Mouse (Mus musculus) right cerebral cortex, postnatal 25 days (tissue): Measurements from ENCODE around the gene Immp2l.
A peak's percentile ranks its signal among the peaks of the same experiment; 100 is the strongest.

Source experiments
- DNase-seq: peaks from one replicate; pipeline ENCODE4 v3.0.0; 2022

Immp2l gene

DNA sequence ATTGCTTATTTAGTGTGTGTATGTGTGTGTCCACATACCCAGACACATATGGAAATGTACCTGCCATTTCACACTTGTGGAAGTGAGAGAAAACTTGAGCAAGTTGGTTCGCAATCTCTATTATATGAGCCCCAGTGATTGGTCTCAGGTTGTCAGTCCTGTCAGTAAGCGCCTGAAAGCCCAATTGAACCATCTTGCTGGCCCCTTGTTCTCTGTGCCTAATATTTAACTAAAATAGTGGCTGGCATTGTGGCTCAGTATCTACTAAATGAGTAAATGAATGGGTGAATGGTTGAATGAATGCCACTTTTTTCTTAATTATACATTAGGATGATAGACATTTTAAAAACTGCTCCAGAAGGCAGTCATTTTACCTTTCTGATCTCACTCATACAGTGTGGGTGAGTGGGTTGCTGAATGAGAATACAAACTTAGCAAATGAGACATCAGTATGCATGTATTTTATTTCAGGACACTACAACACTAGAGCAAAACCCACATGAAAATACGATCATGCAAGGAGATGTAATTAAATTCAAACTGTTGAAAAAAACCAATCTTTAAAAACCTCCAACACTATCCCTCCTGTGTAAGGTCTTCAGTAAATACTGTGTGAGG, 444.6 kb downstream of the Immp2l start:
- no peak for DNase-seq

DNA sequence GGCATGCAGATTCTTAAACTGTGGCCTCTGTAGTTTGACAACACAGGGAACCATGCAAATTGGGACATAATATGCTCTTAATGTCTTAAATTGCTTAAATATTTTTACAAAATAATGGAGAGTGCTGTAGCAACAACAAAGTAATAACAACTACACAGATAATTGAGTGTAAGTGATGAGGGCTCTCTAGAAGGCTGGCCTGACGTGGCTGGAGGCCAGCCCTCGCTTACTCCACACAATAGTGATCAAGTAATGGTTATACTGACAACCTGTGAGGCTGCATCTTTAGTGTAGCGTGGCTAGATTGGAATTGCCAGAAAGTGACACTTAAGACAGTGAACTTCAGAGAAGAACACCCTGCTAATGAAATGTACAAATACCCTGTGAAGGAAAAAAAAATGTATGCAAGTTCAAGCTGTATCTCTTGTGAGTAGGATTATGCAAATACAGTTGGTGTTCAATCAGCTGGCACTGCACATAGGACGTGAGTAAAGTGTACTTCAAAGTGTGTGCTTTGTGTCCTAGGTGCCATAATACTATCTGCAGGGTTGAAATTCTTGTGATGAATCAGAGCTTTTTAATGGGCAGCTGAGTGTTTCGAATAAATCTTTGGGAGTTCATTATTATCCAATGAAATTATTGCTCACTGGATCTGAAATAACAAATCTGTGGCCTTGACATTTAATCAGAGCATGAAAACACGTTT, 445.4 kb downstream of the Immp2l start:
- DNase-seq, result no peak

DNA sequence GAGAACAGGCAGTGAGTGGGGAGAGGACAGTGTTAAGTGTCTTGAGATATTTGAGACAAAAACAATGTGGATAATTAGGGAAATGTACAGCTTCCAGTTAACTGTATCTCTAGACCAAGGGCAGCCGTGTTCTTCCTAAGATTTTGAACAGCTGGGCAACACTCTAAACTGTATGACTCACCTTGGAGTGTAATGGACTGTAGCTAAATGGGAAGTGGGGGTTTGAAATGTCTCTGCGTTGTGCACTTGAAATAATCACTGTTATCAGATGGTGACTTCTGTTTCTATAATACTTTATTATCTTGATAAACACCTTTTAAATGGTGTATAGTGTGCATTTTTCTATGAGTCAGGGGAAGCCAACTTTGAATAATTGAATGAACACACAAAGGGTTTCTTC, 457.6 kb downstream of the Immp2l start:
- no peak for DNase-seq

DNA sequence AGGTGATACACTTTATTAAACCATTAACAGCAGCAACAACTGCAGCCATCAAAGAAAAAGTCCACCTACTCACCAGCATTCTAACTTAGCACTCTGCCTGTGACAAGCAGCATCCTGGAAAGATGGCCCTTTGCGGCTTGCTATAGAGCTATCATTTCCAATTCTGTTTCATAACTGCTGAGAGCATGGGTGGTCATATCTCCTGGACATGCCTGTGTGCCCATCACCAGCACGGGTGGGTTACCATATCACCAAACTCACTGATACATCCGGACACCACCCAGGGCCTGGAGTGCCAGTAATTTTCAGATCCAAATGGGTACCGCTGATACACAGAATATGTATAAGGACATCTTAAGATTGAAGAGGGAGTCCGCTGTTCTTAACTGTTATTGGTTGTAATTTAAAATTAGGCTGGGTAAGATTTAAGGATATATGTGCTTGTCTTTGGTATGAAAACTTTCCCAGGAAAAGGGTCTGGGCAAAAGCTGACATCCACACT, 459.3 kb downstream of the Immp2l start:
- DNase-seq, result peak; percentile 20

DNA sequence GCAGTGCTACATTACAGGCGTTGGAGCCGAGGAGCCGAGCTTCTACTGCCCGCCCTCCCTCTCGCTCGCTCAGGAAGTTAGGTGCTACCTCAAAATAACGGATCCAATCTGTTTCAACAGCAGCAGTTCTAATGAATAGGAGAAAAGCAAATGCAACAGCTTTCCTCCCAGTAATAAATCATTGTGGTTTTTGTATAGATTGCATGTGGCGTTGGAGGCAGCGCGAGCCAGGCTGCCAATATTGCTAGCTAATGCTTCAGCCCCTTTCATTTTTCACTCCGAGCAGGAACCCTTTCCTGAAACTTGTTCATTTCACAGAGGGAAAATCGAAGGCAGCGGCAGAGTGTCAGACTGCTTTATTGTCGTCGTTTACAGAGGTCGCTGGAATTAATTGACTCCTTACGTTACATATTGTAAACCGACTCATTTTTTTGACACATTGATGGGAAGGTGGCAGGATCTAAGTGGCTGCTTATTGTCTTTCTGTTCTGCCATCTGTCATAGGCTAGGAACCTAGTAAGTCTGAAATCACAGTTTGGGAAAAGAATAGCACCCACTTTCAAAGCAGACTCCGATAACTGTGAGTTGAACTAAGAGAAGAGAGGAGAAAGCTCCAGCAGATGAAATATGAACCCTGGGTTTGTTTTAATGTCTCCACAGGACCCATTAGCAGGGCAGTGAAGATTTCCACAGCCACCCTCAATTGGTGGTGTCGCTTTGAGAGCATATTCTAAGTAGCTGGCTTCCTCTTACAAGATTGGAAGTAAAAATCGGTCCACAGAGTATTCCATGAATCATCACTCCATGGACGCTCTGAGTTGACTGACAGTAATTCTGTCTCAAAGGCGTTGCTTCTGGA, 459.9 kb downstream of the Immp2l start:
- peak; percentile 47 for DNase-seq

DNA sequence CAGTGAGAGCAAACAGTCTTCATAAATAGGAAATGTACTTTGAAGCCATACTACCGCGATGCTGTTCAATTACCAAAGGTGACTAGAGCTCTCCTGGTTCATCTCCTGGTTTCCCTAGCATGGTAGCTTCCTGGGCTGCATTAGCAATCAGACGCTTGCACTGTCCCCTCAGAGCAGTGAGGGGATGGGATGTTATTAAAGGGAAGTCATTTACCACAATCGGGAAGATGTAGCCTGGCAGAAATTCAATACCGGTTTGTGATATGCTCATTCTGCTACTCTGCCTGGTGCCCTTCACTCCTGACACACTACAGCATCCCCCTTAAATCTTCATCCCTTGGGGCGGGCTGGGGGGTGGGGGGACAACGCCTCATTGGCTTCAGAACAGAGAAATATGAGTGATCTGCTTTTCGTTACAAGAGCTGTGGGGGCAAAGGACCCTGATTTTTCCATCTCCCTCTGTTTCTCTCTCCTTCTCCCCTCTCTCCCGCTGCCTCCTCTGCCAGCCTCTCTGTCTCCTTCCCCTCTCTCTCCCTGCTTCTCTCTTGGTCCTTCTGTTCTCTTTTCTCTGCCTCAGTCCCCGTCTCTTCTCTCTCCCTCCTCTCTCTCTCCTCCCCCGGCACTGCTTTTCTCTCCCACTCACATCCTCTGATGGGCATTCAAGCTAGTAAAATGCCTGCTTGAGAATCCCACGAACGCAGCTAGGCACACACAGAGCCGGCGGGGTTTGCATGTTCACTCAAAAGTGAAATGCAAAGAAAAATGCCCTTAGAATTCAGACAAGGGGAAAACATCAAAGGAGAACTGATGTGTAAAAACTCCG, 461.0 kb downstream of the Immp2l start:
- peak; percentile 52 for DNase-seq

DNA sequence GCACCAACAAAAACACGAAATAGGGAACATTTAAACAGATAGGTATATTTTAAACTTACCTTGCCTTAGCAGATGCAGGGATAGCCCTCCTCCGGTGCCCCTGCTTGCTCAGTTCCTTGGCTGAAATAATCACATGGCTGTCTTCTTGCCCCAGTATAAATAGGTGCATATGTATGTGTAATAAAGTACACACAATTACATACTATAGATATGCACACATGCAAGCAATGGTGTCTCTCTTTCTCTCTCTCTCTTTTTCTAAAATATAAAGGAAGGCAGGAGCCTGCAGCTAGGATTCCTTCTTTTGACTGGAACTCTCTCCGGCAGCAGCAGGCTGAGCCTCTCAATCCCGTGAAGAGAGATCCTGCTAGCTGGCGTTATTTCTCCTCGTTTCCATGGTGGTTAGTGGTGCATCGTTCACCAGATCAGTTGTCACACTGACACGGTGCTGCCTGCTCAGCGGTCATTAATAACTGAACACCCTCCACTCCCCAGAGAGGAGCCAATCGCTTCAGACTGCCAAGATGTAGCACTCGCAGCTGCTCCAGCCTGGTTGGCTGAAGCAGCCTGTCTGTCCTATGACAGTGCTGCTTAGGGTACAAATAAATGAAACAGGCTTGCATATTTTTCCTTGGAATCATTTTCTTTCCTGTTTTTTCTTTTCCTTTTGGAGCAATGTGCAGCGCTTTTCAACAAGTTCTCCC, 461.8 kb downstream of the Immp2l start:
- peak; percentile 82 for DNase-seq

DNA sequence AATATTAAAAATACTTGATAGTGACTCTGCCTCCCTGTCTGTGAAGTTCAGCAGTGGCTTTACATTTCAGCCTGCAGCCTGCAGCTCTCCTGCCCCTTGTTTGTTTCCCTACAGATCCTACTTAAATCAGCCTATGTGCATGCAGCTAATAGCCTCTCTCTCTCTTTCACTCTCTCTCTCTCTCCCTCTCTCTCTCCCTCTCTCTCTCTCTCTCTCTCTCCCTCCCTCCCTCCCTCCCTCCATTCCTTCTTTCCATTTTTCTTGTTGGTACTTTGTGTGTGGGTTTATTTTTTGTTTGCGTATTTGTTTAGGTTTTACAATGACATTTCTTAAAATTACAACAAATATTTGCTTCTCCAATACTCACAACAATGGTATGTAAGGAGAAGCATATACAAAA, 462.4 kb downstream of the Immp2l start, which contains the start of gene Lrrn3:
Gene Lrrn3, minus strand, starts transcription at position 101 of the 400 bp plus-strand sequence.
- DNase-seq, result no peak

DNA sequence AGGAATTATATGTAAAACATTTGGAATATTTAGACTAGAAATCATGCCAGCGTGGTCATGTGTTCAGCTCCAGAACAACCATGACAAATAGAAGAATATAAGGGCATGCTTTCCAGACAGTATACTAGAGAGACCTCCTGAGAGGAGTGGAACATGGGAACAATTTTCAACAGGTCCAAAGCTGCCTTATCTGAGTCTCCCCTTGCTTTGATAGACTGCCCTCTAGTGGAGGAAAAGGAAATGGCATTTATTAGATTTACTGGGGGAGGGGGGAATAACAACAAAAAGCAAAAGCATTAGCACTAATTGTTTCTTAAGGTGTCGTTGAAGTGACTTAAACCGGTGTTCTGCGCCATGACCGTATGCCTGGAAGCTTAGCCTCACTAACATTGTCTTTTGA, 463.1 kb downstream of the Immp2l start:
- DNase-seq, result no peak

DNA sequence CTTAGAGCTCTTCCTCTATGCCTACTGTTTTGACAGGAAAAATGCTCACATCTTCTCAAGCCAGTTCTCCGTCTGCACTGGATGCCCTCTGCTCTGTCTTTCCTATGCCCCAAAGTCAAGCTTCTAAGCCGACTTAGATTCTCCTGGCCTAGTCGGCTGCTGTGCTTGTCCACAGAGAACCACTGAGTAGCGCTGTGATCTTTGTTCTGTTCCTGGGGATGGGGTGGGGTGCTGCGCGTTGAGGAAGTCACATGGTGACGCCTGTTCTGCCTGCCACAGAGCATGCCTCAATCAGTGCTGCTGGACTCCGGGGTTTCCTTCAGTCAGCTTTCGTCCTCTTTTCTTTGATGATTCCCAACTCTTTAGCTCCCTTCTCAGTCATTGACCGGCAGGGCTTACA, 470.7 kb downstream of the Immp2l start:
- no peak for DNase-seq

DNA sequence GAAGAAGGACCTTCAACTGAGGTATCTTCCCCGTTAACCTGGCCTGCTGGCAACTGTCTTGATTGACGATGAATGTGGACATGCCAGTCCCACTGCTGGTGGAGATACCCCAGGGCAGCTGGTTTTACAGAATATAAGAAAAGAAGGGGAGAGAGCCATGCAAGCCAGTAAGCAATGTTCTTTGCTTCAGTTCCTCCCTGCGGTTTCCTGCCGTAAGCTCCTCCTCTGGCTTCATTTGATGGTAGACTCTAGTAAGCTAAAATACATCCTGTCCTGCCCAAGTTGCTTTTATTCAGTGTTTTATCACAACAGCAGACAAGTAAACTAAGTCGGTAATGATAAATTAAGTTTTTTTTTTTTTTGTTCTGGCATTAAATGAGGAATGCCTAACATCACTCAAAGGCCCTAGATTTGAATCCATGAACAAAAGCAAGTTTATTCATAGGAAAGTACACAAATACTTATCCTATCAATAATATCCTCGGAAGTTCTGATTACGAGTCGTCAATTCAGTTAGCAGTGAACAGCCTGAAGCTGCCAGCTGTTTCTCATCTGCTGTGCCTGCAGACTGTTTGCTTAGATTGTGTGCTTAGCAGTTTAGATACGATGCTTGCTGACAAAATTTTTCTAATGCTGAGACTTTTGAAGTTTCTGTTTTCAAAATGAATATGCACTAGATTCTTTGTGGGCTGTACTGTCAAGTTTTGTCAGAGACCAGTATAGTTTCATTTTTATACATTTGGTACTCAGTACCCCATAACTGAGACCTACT, 476.3 kb downstream of the Immp2l start:
- DNase-seq, result no peak

DNA sequence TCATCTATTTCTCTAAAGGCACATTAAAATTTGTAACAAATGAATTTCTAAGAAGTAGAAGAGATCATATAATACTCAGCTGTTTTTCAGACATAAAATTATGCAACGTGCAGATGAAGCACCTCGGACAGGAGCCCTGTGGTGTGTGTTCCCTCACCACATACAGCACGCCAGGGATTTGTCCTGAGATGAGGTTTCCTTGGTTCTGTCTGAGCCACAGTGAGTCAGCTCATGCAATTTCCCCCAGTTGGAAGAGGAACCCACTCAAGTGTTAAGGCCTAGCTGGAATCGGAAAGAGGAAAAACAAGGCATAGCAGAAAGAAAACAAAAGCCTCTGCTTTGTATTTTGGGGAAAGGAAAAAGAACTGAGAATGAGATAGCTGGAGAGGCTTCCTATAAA, 484.7 kb downstream of the Immp2l start:
- DNase-seq, result no peak

DNA sequence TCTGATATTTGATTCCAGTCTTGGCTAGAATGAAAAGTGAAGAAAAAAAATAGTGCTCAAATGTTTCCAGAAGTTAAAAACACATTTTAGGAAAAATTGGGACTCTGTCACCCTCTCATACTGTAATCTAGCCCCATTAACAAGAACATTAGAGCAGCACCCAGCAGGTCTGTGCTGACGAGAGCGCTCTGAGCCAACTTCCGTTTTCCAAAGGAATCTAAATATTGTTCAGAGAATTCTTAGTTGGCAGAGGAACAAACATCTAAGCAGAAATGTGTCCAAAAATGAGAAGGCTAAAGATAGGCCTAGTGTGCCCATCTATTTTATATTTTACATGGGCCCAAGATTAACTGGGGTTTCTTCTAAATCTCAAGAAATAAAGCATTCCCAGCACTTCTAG, 486.7 kb downstream of the Immp2l start:
- DNase-seq, result no peak

DNA sequence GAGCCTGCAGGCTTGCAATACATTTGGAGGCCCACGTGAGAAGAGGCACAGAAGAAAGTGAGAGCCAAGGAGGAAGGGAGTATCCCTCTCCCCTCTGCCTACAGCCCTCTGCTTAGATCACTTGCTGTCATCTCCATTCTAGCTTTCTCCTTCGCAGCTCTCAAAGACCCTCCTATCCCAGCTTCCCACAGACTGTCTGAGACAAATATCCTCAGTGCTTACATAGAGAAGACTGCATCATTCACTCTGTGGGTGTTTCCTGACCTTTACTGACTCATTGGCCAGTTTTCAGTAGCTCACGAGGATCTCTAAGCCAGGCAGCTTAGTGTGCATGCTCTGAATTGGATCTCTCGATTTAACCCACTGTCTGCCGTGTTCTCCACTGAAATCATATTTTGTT, 495.0 kb downstream of the Immp2l start:
- no peak for DNase-seq

DNA sequence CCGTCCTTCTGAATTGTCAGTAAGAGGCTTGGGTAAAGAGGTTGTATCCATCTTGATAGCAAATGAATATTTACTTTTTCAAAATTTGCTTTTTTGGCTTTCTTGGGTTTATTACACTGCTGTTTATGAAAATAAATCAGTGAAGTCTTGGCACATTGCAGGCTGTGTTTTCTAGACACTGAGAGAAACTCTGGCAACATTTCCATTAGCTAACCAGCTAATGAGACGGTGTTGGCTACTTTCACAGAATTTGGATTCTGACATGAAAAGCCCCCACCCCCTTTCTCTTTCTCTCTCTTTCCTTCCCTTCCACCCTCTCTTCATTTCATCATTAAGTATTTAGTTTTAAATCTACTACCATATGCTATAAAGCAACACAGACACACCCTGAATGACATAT, 496.4 kb downstream of the Immp2l start:
- DNase-seq, result no peak

DNA sequence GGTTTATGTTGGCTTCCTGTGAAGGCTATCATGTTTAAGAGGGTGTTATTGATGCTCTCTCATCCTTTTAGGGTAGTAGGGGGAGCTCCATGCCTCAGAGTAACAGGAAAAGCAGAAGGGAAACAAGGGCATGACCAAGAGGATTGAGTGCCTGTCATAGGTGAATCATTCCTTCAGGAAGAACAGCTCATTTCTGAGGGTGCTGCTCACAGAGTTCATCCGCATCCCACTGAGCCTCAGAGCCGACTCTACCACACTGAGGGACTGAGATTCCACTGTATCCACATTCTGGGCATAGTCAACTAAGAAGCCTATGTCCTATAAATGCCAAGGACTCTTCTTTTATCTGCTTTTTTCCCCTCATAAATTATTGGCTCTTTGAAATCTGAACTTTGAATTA, 497.8 kb downstream of the Immp2l start:
- DNase-seq, result no peak

DNA sequence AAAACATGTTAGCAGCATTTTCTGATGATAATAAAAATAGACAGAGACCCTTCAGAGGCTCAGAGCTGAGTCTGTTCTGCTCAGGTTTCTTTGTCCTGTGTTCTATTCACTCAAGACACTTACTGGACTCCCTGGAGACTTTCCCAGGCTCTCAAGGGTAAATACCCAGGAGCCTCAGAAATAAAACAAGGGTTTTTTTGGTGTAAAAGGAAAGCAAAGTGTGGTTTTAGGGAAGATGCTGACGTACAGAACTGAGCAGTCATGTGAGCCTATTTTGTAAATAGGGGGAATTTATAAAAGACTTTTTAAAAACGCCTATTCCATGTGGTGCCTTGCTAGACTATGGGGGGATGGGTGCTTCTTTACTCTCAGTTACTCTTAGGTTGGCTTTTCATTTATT, 502.8 kb downstream of the Immp2l start:
- no peak for DNase-seq

DNA sequence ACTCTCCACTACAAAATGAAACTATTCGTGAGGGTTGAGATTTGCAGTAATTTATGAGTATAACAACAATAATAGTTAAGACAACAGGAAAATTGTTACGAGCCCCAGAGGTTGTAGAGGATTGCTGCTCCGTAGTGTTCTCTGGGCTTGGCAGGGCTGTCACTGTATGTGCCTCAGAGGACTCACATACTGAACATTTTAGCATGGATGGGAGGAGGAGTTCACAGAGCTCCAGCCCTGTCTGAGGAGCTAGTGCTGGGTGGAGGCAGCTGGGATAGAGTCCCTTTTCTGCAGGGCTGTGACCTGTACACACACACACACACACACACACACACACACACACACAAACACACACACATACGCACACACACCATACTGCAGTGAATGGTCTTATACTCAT, 504.5 kb downstream of the Immp2l start:
- DNase-seq, result no peak

DNA sequence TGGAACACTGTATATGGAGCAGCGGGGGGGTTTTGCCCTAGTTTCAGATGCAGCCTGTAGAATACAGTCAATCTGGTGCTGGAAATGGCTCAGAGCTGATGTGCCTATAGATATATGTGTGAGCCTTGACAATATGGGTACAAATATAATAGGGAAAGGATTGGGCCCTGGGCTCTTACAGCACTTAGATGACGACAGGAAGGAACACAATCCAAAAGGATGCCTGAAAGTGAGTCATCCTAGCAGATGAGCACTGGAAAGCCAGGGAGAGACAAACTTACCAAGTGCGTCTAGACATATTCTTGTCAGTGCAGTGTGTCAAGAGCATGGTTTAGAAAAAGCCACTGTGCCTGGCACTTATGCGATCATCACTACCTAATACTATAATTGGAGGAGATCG, 516.1 kb downstream of the Immp2l start:
- no peak for DNase-seq

DNA sequence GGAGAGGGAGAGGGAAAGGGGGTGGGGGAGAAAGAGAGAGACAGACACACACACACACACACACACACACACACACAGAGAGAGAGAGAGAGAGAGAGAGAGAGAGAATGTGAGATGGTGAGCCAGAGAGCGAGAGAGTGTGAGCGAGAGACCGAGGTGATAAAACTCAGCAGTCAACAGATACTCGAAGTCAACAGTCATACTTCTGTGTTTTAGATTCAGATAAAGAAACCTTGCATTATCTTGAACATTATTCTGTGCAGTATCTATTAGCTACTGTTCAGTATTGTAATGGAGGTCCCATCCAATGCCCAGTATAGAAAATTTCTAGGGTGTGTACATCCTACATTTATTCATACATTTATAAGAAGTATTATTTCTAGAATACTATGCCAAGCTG, 527.7 kb downstream of the Immp2l start:
- no peak for DNase-seq

DNA sequence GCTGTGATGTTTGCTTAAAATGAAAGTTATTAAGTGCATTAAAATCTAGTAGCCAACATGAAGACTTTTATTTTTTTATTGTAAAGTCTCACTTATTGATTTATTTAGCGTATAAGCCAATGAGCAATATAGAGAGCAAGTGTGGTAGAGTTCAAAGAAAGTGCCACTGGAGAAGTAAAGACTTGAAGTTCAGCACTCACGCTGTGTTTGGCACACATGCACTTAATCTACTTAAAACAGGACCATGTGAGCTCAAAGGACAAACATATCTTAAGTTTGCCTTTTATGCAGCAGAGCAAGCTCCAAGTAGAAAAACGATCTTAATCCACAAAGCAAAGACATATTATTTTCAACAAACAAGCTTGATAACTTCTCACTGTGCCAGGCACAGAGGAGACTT, 533.9 kb downstream of the Immp2l start:
- no peak for DNase-seq
